Mouse (Mus musculus) heart, postnatal 0 days (tissue): Measurements from ENCODE around the gene Adamts3.

ENCODE experiments used
- CTCF ChIP-seq: IDR thresholded peaks from 2 replicates; pipeline ENCODE4 v1.5.1; 2016; ENCODE audit warnings: antibody characterized with exemption, control low read depth, low read depth
- EP300 ChIP-seq: IDR thresholded peaks from 2 replicates; pipeline ENCODE4 v1.6.1; 2016; ENCODE audit warnings: antibody characterized with exemption, low read depth

DNA sequence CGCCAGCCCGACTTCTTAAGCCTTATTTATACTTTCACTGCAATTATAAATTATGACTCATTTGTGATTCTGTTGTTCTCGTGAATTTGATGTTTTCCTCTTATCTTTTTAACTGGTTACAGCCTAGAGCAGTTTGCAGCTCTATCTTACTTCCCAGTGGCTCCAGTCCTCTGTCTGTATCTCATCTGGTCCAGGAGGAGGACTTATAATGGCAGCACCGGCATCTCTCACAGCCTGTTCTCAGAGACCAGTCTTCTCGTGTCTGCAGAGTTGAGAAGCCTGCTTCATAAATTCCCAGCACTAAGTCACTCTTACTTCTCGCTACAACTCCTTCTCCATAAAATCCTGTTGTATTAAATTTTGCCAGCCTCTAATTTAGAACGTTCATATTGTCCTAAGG lies 12.4 kb upstream of the Adamts3 start:
- TF ChIP-seq CTCF: no peak
- no peak for TF ChIP-seq EP300
